Mouse (Mus musculus) liver, embryonic 14.5 days (tissue): ENCODE measurements around the gene Exo1.

Experiments
- CTCF ChIP-seq: IDR thresholded peaks from 2 replicates; pipeline ENCODE4 v1.5.1; 2016; ENCODE audit warnings: antibody characterized with exemption, low read depth, control low read depth
- EP300 ChIP-seq: IDR thresholded peaks from 2 replicates; pipeline ENCODE4 v1.6.1; 2016; ENCODE audit warnings: antibody characterized with exemption, low read depth

GRCm38 (mm10) chr1:175943168-175943567 is 62.8 kb downstream of the Exo1 start:
- TF ChIP-seq CTCF (no peak), EP300 (no peak)
